Mouse (Mus musculus): Measurements from ENCODE around the gene Psme2b.
"Not testable (repeated sequence)": the region's sequence is repeated elsewhere in the genome, so short reads cannot be mapped to it uniquely, and the experiment has no call there.

Gene Psme2b

DNA sequence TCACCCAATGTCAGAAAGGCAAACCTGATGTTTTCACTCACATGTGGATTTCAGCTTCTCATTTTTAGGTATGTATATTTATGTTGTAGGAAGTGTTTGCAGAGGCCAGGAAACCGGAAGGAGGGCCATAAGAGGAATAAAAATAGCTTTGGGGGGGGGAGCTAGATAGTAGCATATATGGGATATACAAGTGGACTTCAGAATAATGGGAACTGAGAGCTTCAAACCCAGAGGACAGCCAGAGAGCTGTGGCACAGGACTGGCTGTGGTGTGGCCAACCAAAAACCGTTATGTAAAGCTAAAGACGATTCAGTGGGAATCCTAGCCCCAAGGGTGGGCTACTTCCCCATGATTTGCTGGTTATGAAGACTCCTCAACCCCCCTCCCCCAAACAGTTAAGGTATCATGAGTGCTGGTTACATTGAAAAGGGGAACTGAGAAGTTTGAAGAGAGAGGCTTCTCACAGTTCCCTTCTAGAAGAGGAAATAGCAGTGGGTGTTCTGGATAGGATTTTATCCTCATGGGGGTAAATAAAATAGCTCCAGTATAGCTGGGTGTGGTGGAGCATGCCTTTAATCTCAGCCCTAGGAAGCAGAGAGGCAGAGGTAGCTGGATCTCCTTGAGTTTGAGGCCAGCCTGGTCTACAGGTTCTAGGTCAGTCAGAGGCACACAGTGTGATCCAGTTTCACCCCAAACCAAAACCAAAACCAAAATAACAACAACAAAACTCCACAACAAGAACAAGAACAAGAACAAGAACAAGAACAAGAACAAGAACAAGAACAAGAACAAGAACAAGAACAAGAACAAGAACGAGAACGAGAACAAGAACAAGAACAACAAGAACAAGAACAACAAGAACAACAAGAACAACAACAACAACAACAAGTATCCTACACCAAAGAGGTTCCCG is 45.1 kb downstream of the Psme2b start:
- DNase-seq (ENCODE audit: low spot score in 2 of 2), result not testable (repeated sequence)

GRCm38 (mm10) chr11:48898812-48899431 is 47.1 kb downstream of the Psme2b start:
- DNase-seq (ENCODE audit: low spot score in 2 of 2), result no peak
